ENCODE assay signal across 9 mouse cellular contexts in genomic region chr10:96460617-96461338, GRCm38 (mm10).
DNase-seq lines count a peak whose midpoint lies in the region; ATAC-seq and TF ChIP-seq lines count a peak whose summit lies in the region.
"Had no signal": no experiment of that assay in that cellular context is flagged by ENCODE, and none has a peak within 500 bp of the region (broad histone marks: within the 10 kb centered on the region; RNA-seq: fewer than 3 reads in every experiment).

No protein-coding gene starts in this region.

- peak overlapping the region; percentile 15; the same call in 1 of the 2 replicates for H3K4me2 ChIP-seq in forebrain, embryonic 11.5 days (ENCODE audit: low read depth, low read length, severe bottlenecking)
- H3K4me2 ChIP-seq in limb, embryonic 15.5 days, result peak overlapping the region; percentile 27; the same call in 1 of the 2 replicates

- no peak overlapping the region for H3K4me3 ChIP-seq in gastrocnemius, adult 2 months
- no peak overlapping the region for H3K4me3 ChIP-seq in forebrain, embryonic 11.5 days (ENCODE audit: low read depth, low read length)
- H3K4me3 ChIP-seq in limb, embryonic 15.5 days, result no peak overlapping the region
- no peak overlapping the region for H3K4me3 ChIP-seq in lung, adult 2 months (replicated peaks; ENCODE audit: extremely low read depth, low read depth, low read length)

- no peak for TF ChIP-seq CTCF in gastrocnemius, adult 2 months (IDR thresholded peaks at IDR 0.05)
- no peak for TF ChIP-seq CTCF in lung, adult 2 months (IDR thresholded peaks at IDR 0.05; ENCODE audit: insufficient read depth, low read length)

- no peak overlapping the region for H3K27ac ChIP-seq in gastrocnemius, adult 2 months
- H3K27ac ChIP-seq in forebrain, embryonic 11.5 days (ENCODE audit: low read depth, low read length), result peak overlapping the region; percentile 70
- peak overlapping the region; percentile 85 for H3K27ac ChIP-seq in limb, embryonic 15.5 days

- intact Hi-C loops in gastrocnemius, adult 2 months (cut with DNase I), result no loop called here

- peaks cover 2% of the 10 kb centered on the region; the same call in 1 of the 2 replicates for H3K4me1 ChIP-seq in forebrain, embryonic 11.5 days (replicated peaks; ENCODE audit: control insufficient read depth, insufficient read depth, low read length)
- H3K4me1 ChIP-seq in limb, embryonic 15.5 days, result peaks cover 10% of the 10 kb centered on the region
- H3K4me1 ChIP-seq in lung, adult 2 months (ENCODE audit: control insufficient read depth, insufficient read depth, low read length), result no peaks in the 10 kb centered on the region

- no peaks in the 10 kb centered on the region for H3K27me3 ChIP-seq in forebrain, embryonic 11.5 days (ENCODE audit: control insufficient read depth, insufficient read depth, low read length)
- no peaks in the 10 kb centered on the region for H3K27me3 ChIP-seq in limb, embryonic 15.5 days

- no peak overlapping the region for H3K9ac ChIP-seq in forebrain, embryonic 11.5 days (ENCODE audit: low read length)
- no peak overlapping the region for H3K9ac ChIP-seq in limb, embryonic 15.5 days

- no peaks in the 10 kb centered on the region for H3K9me3 ChIP-seq in forebrain, embryonic 11.5 days (ENCODE audit: control insufficient read depth, low read length)
- H3K9me3 ChIP-seq in limb, embryonic 15.5 days, result no peaks in the 10 kb centered on the region

- ATAC-seq in CD4-positive, CD25-positive, alpha-beta regulatory T cell, adult 4 months, result peak; percentile 72
- ATAC-seq in forebrain, embryonic 11.5 days (replicated peaks; ENCODE audit: low FRiP score), result peak; percentile 89
- peak; percentile 69; the same call in 1 of the 2 replicates for ATAC-seq in limb, embryonic 15.5 days (ENCODE audit: insufficient number of reproducible peaks, low FRiP score, low TSS enrichment, low read depth)

- no peak for TF ChIP-seq POLR2A in lung, adult 2 months (IDR thresholded peaks at IDR 0.05; ENCODE audit: borderline replicate concordance, extremely low read depth, low read depth, low read length)

- WGBS in forebrain, embryonic 11.5 days, result 22% methylated on average over 10 of the region's 10 CpGs
- WGBS in limb, embryonic 15.5 days, result 20% methylated on average over 10 of the region's 10 CpGs
- WGBS in lung, adult 2 months, result 68% methylated on average over 10 of the region's 10 CpGs

- H3K36me3 ChIP-seq in forebrain, embryonic 11.5 days (ENCODE audit: control insufficient read depth, insufficient read depth, low read length), result no peaks in the 10 kb centered on the region
- no peaks in the 10 kb centered on the region for H3K36me3 ChIP-seq in limb, embryonic 15.5 days

- DNase-seq in gastrocnemius, adult 2 months, result peak; percentile 23
- DNase-seq in gastrocnemius, adult 8-10 months (ENCODE audit: low spot score in 2 of 2), result no peak
- DNase-seq in forebrain, embryonic 11.5 days (ENCODE audit: low spot score), result peak; percentile 80
- no peak for DNase-seq in adrenal gland, postnatal 25 days
- DNase-seq in ovary, postnatal 10 days (ENCODE audit: low spot score), result no peak
- no peak for DNase-seq in lung, adult 2 months
- DNase-seq: right cerebral cortex, postnatal 25 days had no signal

Comparison
In these comparisons a context has a peak if more than half of its experiments do, and no peak if none do; other contexts are left out.
1. DNase-seq: peak in gastrocnemius, adult 2 months (single experiment) and forebrain, embryonic 11.5 days (single experiment); none in gastrocnemius, adult 8-10 months (0 of 2), adrenal gland, postnatal 25 days (single experiment), ovary, postnatal 10 days (single experiment) and lung, adult 2 months (single experiment).
2. Peak in every context shown above with its lines, with median percentiles within 50 percentile points of each other: ATAC-seq.